Mouse (Mus musculus) liver, embryonic 11.5 days (tissue): Measurements from ENCODE around the gene Rxfp4. TPM values are rescaled to one million over a fixed set of nuclear protein-coding genes. Genes with fewer than 3 reads are reported as not detected.

Source experiments
- ATAC-seq: fragments of 200-750 bp; cut with Nextera tagmentation; replicated peaks from 2 replicates; pipeline ENCODE4 v1.8.0; 2017; ENCODE audit warnings: moderate number of reproducible peaks, mild to moderate bottlenecking, moderate TSS enrichment, moderate library complexity; ENCODE audit not compliant: low FRiP score
- DNase-seq: peaks from one replicate; pipeline ENCODE4 v3.0.0-alpha.2; 2017; ENCODE audit warnings: low spot score
- H3K27ac ChIP-seq: fragments of 300-500 bp; sonication (generic); 2 replicates; pipeline ENCODE4 v1.5.1; 2014; ENCODE audit warnings: mild to moderate bottlenecking, low read depth, low read length, control low read depth
- H3K27me3 ChIP-seq: fragments of 300-500 bp; sonication (generic); replicated peaks from 2 replicates; pipeline ENCODE4 v1.6.1; 2014; ENCODE audit warnings: low read length, mixed read lengths; ENCODE audit not compliant: control insufficient read depth, insufficient read depth
- H3K36me3 ChIP-seq: fragments of 300-500 bp; sonication (generic); 2 replicates; pipeline ENCODE4 v1.6.1; 2014; ENCODE audit warnings: mild to moderate bottlenecking, low read length, moderate library complexity, mixed read lengths; ENCODE audit not compliant: control insufficient read depth, insufficient read depth
- H3K4me1 ChIP-seq: fragments of 300-500 bp; sonication (generic); replicated peaks from 2 replicates; pipeline ENCODE4 v1.6.1; 2014; ENCODE audit warnings: low read length, mixed read lengths; ENCODE audit not compliant: control insufficient read depth, insufficient read depth
- H3K4me2 ChIP-seq: fragments of 300-500 bp; sonication (generic); 2 replicates; pipeline ENCODE4 v1.6.1; 2014; ENCODE audit warnings: mild to moderate bottlenecking, control low read depth, moderate library complexity
- H3K4me3 ChIP-seq: fragments of 300-500 bp; sonication (generic); 2 replicates; pipeline ENCODE4 v1.5.1; 2014; ENCODE audit warnings: low read depth, low read length, control low read depth
- H3K9ac ChIP-seq: fragments of 300-500 bp; sonication (generic); 2 replicates; pipeline ENCODE4 v1.6.1; 2014; ENCODE audit warnings: low read depth, low read length, control low read depth
- H3K9me3 ChIP-seq: fragments of 300-500 bp; sonication (generic); 2 replicates; pipeline ENCODE4 v1.6.1; 2016; ENCODE audit warnings: low read length, inconsistent platforms, mixed read lengths; ENCODE audit not compliant: control insufficient read depth
- WGBS: fragments of 180-500 bp; shearing (Covaris S2); extraction: QIAGEN DNeasy Blood & Tissue Kit; methylation state at CpG from one replicate; pipeline ENCODE4 v1.1.7; 2014; 5-methylcytosine and 5-hydroxymethylcytosine counted together
- polyA plus RNA-seq: library from polyadenylated mRNA; unstranded; fragments of >200 nt; fragmentation: Nextera tagmentation; extraction: Ambion mirVana; gene quantifications from 2 replicates; pipeline ENCODE4 v1.2.1, GENCODE M21; 2014

The Rxfp4 gene
- polyA plus RNA-seq, 1 experiment from 2014 or later = not detected

- Histone ChIP-seq H3K9me3 (no peaks in the 10 kb centered on the region), H3K4me1 (no peaks in the 10 kb centered on the region; the same call in 1 of the 2 replicates), H3K27ac (no peak overlapping the region), H3K27me3 (no peaks in the 10 kb centered on the region), H3K36me3 (no peaks in the 10 kb centered on the region), H3K4me2 (no peak overlapping the region), H3K4me3 (no peak overlapping the region), H3K9ac (no peak overlapping the region)
- ATAC-seq (no peak), DNase-seq (no peak)
- 77% methylated on average over 8 of the region's 8 CpGs for WGBS
Measured at GRCm38 (mm10) chr3:88655619-88656018, 2.7 kb upstream of the Rxfp4 start.

GRCm38 (mm10) chr3:88654621-88655020 lies 1.7 kb upstream of the Rxfp4 start:
- ATAC-seq (no peak), DNase-seq (no peak)
- Histone ChIP-seq H3K4me2 (no peak overlapping the region), H3K27ac (no peak overlapping the region), H3K9me3 (no peaks in the 10 kb centered on the region), H3K4me1 (no peaks in the 10 kb centered on the region; the same call in 1 of the 2 replicates), H3K27me3 (no peaks in the 10 kb centered on the region), H3K9ac (no peak overlapping the region), H3K4me3 (no peak overlapping the region), H3K36me3 (no peaks in the 10 kb centered on the region)
- WGBS = 76% methylated on average over 4 of the region's 4 CpGs

- Histone ChIP-seq H3K27me3 (no peaks in the 10 kb centered on the region), H3K4me1 (no peaks in the 10 kb centered on the region), H3K4me3 (no peak overlapping the region), H3K4me2 (no peak overlapping the region), H3K27ac (no peak overlapping the region), H3K9me3 (no peaks in the 10 kb centered on the region), H3K36me3 (no peaks in the 10 kb centered on the region), H3K9ac (no peak overlapping the region)
- WGBS = 79% methylated on average over 6 of the region's 6 CpGs
- no peak for ATAC-seq
- no peak for DNase-seq
Measured at GRCm38 (mm10) chr3:88653516-88654370, 801 bp upstream of the Rxfp4 start.

GRCm38 (mm10) chr3:88651669-88652618 lies 998 bp downstream of the Rxfp4 start:
- Histone ChIP-seq H3K27ac (no peak overlapping the region), H3K27me3 (no peaks in the 10 kb centered on the region), H3K36me3 (peaks cover 9% of the 10 kb centered on the region), H3K4me1 (no peaks in the 10 kb centered on the region), H3K9ac (no peak overlapping the region), H3K4me2 (no peak overlapping the region), H3K4me3 (no peak overlapping the region), H3K9me3 (no peaks in the 10 kb centered on the region)
- ATAC-seq (no peak), DNase-seq (no peak)
- WGBS = 58% methylated on average over 18 of the region's 18 CpGs

- no peak overlapping the region for H3K27ac ChIP-seq
- DNase-seq (no peak), ATAC-seq (no peak)
- H3K36me3 ChIP-seq = peaks cover 17% of the 10 kb centered on the region
- H3K9ac ChIP-seq = no peak overlapping the region
- H3K27me3 ChIP-seq = no peaks in the 10 kb centered on the region
- no peak overlapping the region for H3K4me2 ChIP-seq
- 62% methylated on average over 13 of the region's 13 CpGs for WGBS
- no peak overlapping the region for H3K4me3 ChIP-seq
- no peaks in the 10 kb centered on the region for H3K9me3 ChIP-seq
- H3K4me1 ChIP-seq = no peaks in the 10 kb centered on the region
Measured at GRCm38 (mm10) chr3:88650713-88651504, 2.0 kb downstream of the Rxfp4 start.

- no peak overlapping the region for H3K9ac ChIP-seq
- no peak for DNase-seq
- peaks cover 23% of the 10 kb centered on the region for H3K36me3 ChIP-seq
- H3K9me3 ChIP-seq = no peaks in the 10 kb centered on the region
- no peaks in the 10 kb centered on the region for H3K27me3 ChIP-seq
- no peak overlapping the region for H3K27ac ChIP-seq
- no peak overlapping the region for H3K4me2 ChIP-seq
- 91% methylated on average over 13 of the region's 13 CpGs for WGBS
- ATAC-seq = no peak
- H3K4me1 ChIP-seq = no peaks in the 10 kb centered on the region
- no peak overlapping the region for H3K4me3 ChIP-seq
Measured at GRCm38 (mm10) chr3:88649967-88650366, 3.0 kb downstream of the Rxfp4 start.

GRCm38 (mm10) chr3:88649186-88649585 lies 3.8 kb downstream of the Rxfp4 start:
- no peak overlapping the region for H3K4me2 ChIP-seq
- no peaks in the 10 kb centered on the region for H3K27me3 ChIP-seq
- H3K4me1 ChIP-seq = no peaks in the 10 kb centered on the region
- H3K27ac ChIP-seq = no peak overlapping the region
- no peak overlapping the region for H3K4me3 ChIP-seq
- H3K9ac ChIP-seq = no peak overlapping the region
- H3K9me3 ChIP-seq = no peaks in the 10 kb centered on the region
- ATAC-seq = no peak
- no peak for DNase-seq
- 80% methylated on average over 10 of the region's 10 CpGs for WGBS
- H3K36me3 ChIP-seq = peaks cover 31% of the 10 kb centered on the region

GRCm38 (mm10) chr3:88648452-88649168 lies 4.3 kb downstream of the Rxfp4 start:
- DNase-seq (no peak), ATAC-seq (no peak)
- H3K4me1 ChIP-seq = no peaks in the 10 kb centered on the region
- no peak overlapping the region for H3K4me3 ChIP-seq
- WGBS = 82% methylated on average over 12 of the region's 12 CpGs
- no peaks in the 10 kb centered on the region for H3K9me3 ChIP-seq
- H3K9ac ChIP-seq = no peak overlapping the region
- H3K27me3 ChIP-seq = no peaks in the 10 kb centered on the region
- no peak overlapping the region for H3K4me2 ChIP-seq
- peaks cover 36% of the 10 kb centered on the region for H3K36me3 ChIP-seq
- no peak overlapping the region for H3K27ac ChIP-seq
